Mouse (Mus musculus) liver, embryonic 14.5 days (tissue): Measurements from ENCODE around the gene Gm20661. TPM values are rescaled to one million over a fixed set of nuclear protein-coding genes. Genes with fewer than 3 reads are reported as not detected.

Source experiments
- ATAC-seq: fragments of 200-750 bp; cut with Nextera tagmentation; 2 replicates; pipeline ENCODE4 v1.8.0; 2017; ENCODE audit warnings: moderate number of reproducible peaks, mild to moderate bottlenecking, moderate library complexity; ENCODE audit not compliant: insufficient read depth
- DNase-seq, 3 experiments: peaks; one replicate each; pipeline ENCODE4 v3.0.0-alpha.2; 2012 to 2013; ENCODE audit warnings: low read depth in 3 of 3, low spot score in 3 of 3
- H3K27ac ChIP-seq: fragments of 300-500 bp; sonication (generic); 2 replicates; pipeline ENCODE4 v1.5.1; 2014; ENCODE audit warnings: moderate library complexity, mild to moderate bottlenecking, control low read depth, inconsistent platforms
- H3K27me3 ChIP-seq: fragments of 300-500 bp; sonication (generic); 2 replicates; pipeline ENCODE4 v1.6.1; 2014; ENCODE audit warnings: mild to moderate bottlenecking, low read length, moderate library complexity; ENCODE audit not compliant: control insufficient read depth, insufficient read depth
- H3K36me3 ChIP-seq: fragments of 300-500 bp; sonication (generic); replicated peaks from 2 replicates; pipeline ENCODE4 v1.6.1; 2014; ENCODE audit warnings: low read depth; ENCODE audit not compliant: control insufficient read depth, insufficient read depth
- H3K4me1 ChIP-seq, 2 experiments: fragments of 200-500 bp in 1 of 2; fragments of 300-500 bp in 1 of 2; sonication (generic) in 1 of 2; replicated peaks; 2 replicates each; pipeline ENCODE4 v1.6.1; 2012 to 2014; ENCODE audit warnings: antibody characterized with exemption in 1 of 2, inconsistent platforms in 1 of 2, low read length in 1 of 2; ENCODE audit not compliant: control insufficient read depth in 2 of 2, insufficient read depth in 2 of 2
- H3K4me2 ChIP-seq: fragments of 300-500 bp; sonication (generic); 2 replicates; pipeline ENCODE4 v1.6.1; 2014; ENCODE audit warnings: low read depth, mild to moderate bottlenecking, control low read depth, moderate library complexity
- H3K4me3 ChIP-seq, 2 experiments: fragments of 200-500 bp in 1 of 2; fragments of 300-500 bp in 1 of 2; sonication (generic) in 1 of 2; 2 replicates each; pipeline ENCODE4 v1.5.1; 2012 to 2014; ENCODE audit warnings: low read depth in 2 of 2, low read length in 2 of 2, mild to moderate bottlenecking in 2 of 2, control low read depth in 1 of 2, inconsistent platforms in 1 of 2, moderate library complexity in 1 of 2; ENCODE audit not compliant: insufficient read depth in 1 of 2
- H3K9ac ChIP-seq: fragments of 300-500 bp; sonication (generic); replicated peaks from 2 replicates; pipeline ENCODE4 v1.6.1; 2014; ENCODE audit warnings: mild to moderate bottlenecking, control low read depth, moderate library complexity
- H3K9me3 ChIP-seq: fragments of 300-500 bp; sonication (generic); 2 replicates; pipeline ENCODE4 v1.6.1; 2016; ENCODE audit warnings: low read length, mixed read lengths; ENCODE audit not compliant: control insufficient read depth
- CTCF ChIP-seq: IDR thresholded peaks from 2 replicates; pipeline ENCODE4 v1.5.1; 2016; ENCODE audit warnings: antibody characterized with exemption, low read depth, control low read depth
- EP300 ChIP-seq: IDR thresholded peaks from 2 replicates; pipeline ENCODE4 v1.6.1; 2016; ENCODE audit warnings: antibody characterized with exemption, low read depth
- WGBS: fragments of 180-500 bp; shearing (Covaris S2); extraction: QIAGEN DNeasy Blood & Tissue Kit; methylation state at CpG from one replicate; pipeline ENCODE4 v1.1.7; 2014; ENCODE audit not compliant: insufficient replicate concordance; 5-methylcytosine and 5-hydroxymethylcytosine counted together
- polyA plus RNA-seq, 2 experiments: library from polyadenylated mRNA; depleted of rRNA in 1 of 2; stranded (reverse) in 1 of 2; unstranded in 1 of 2; fragments of >200 nt; fragmentation: Nextera tagmentation in 1 of 2; extraction: Ambion mirVana in 1 of 2; gene quantifications; 2 replicates each; pipeline versions ENCODE4 v1.2.1 to v1.2.3; 2012 to 2014

Gm20661 gene
- polyA plus RNA-seq, 2 experiments = 0.06 to 0.64 TPM

- H3K27me3 ChIP-seq = no peaks in the 10 kb centered on the region
- peaks cover 22% of the 10 kb centered on the region for H3K36me3 ChIP-seq
- H3K4me2 ChIP-seq = no peak overlapping the region
- 56% methylated on average over 10 of the region's 10 CpGs for WGBS
- no peak overlapping the region for H3K27ac ChIP-seq
- no peaks in the 10 kb centered on the region for H3K9me3 ChIP-seq
- DNase-seq (no peak), ATAC-seq (no peak)
- peaks cover 13 to 19% of the 10 kb centered on the region in 2 experiments for H3K4me1 ChIP-seq
- no peak overlapping the region for H3K4me3 ChIP-seq
- no peak overlapping the region for H3K9ac ChIP-seq
- no peak for TF ChIP-seq CTCF
- TF ChIP-seq EP300 = no peak
These were observed 16.2 kb upstream of the Gm20661 start for GRCm38 (mm10) chr9:107966676-107967075.

- Histone ChIP-seq H3K4me3 (no peak overlapping the region), H3K27ac (no peak overlapping the region), H3K27me3 (no peaks in the 10 kb centered on the region), H3K4me2 (no peak overlapping the region), H3K36me3 (peaks cover 14% of the 10 kb centered on the region), H3K4me1 (peaks cover 21 to 27% of the 10 kb centered on the region in 2 experiments), H3K9ac (no peak overlapping the region), H3K9me3 (no peaks in the 10 kb centered on the region)
- no peak for ATAC-seq
- TF ChIP-seq EP300 = no peak
- 81% methylated on average over 6 of the region's 6 CpGs for WGBS
- DNase-seq = no peak
These were observed 15.4 kb upstream of the Gm20661 start for GRCm38 (mm10) chr9:107967437-107967836.

- Histone ChIP-seq H3K4me3 (no peak overlapping the region), H3K27ac (no peak overlapping the region), H3K9me3 (no peaks in the 10 kb centered on the region), H3K36me3 (peaks cover 14% of the 10 kb centered on the region), H3K4me2 (no peak overlapping the region), H3K27me3 (no peaks in the 10 kb centered on the region), H3K9ac (no peak overlapping the region), H3K4me1 (peaks cover 31 to 38% of the 10 kb centered on the region in 2 experiments)
- ATAC-seq (no peak), DNase-seq (no peak)
- TF ChIP-seq CTCF (no peak), EP300 (no peak)
- WGBS = 79% methylated on average over 7 of the region's 7 CpGs
These were observed 14.3 kb upstream of the Gm20661 start for GRCm38 (mm10) chr9:107968531-107968930.

- ATAC-seq = no peak
- WGBS = 83% methylated on average over 5 of the region's 5 CpGs
- H3K27me3 ChIP-seq = no peaks in the 10 kb centered on the region
- H3K9me3 ChIP-seq = no peaks in the 10 kb centered on the region
- H3K36me3 ChIP-seq = peaks cover 14% of the 10 kb centered on the region
- TF ChIP-seq CTCF (no peak), EP300 (no peak)
- H3K9ac ChIP-seq = no peak overlapping the region
- no peak overlapping the region for H3K4me3 ChIP-seq
- H3K4me2 ChIP-seq = no peak overlapping the region
- peaks cover 44 to 49% of the 10 kb centered on the region in 2 experiments for H3K4me1 ChIP-seq
- DNase-seq = no peak
- peak overlapping the region; percentile 98 for H3K27ac ChIP-seq
These were observed 12.5 kb upstream of the Gm20661 start for GRCm38 (mm10) chr9:107970311-107970710.

GRCm38 (mm10) chr9:107971690-107972541 is 10.9 kb upstream of the Gm20661 start:
- Histone ChIP-seq H3K27ac (peak overlapping the region; percentile 98), H3K9me3 (no peaks in the 10 kb centered on the region), H3K9ac (peak overlapping the region; percentile 57), H3K27me3 (no peaks in the 10 kb centered on the region), H3K36me3 (peaks cover 18% of the 10 kb centered on the region), H3K4me3 (no peak overlapping the region), H3K4me2 (peak overlapping the region; percentile 59), H3K4me1 (peaks cover 50 to 62% of the 10 kb centered on the region in 2 experiments)
- 12% methylated on average over 8 of the region's 8 CpGs for WGBS
- ATAC-seq (peak; percentile 80), DNase-seq (peak; percentile 93 to 97 (median 97))
- peak; percentile 91 for TF ChIP-seq EP300
- TF ChIP-seq CTCF = no peak
